Mouse (Mus musculus): ENCODE data around the gene Sync. TPM values are rescaled to one million over a fixed set of nuclear protein-coding genes. Genes with fewer than 3 reads are reported as not detected.

Gene Sync
- total RNA-seq, 4 experiments from 2014 or later: 0.73 to 2.5 (median 1.1) TPM

Small RNA genes lying within 50 kb of the gene (microRNA-seq; reads per million reads assigned to microRNA genes)
- gene Gm22994: 0 reads per million in 2 experiments

Other genes starting within 250 kb of the Sync start
- gene Rnf19b, start 229.3 kb upstream of the Sync start, total RNA-seq (2022): 10 to 100 TPM; 26.0 to 29.3 (median 28.3) TPM
- not detected for gene Tmem54, start 182.1 kb upstream of the Sync start, total RNA-seq (2022)
- 1 to 10 TPM; 2.1 to 4.9 (median 3.6) TPM for gene Hpca, start 165.6 kb upstream of the Sync start, total RNA-seq (2022)
- gene Fndc5, start 150.6 kb upstream of the Sync start, total RNA-seq (2022): 1 to 10 TPM; 3.7 to 6.3 (median 4.7) TPM
- gene S100pbp, start 97.9 kb upstream of the Sync start, total RNA-seq (2022): 10 to 100 TPM; 21.7 to 31.7 (median 25.4) TPM
- gene Yars, start 97.9 kb upstream of the Sync start, total RNA-seq (2022): 100 to 1,000 TPM in 1 of 4 experiments, 10 to 100 TPM in 3; 83.3 to 108 (median 89.0) TPM
- 10 to 100 TPM; 23.9 to 44.8 (median 34.4) TPM for gene C77080, start 26.2 kb upstream of the Sync start, total RNA-seq (2022)
- 100 to 1,000 TPM; 122 to 167 (median 155) TPM for gene Rbbp4, start 47.8 kb downstream of the Sync start, total RNA-seq (2022)
- 10 to 100 TPM; 50.9 to 62.1 (median 56.6) TPM for gene Zbtb8os, start 48.1 kb downstream of the Sync start, total RNA-seq (2022)
- 1 to 10 TPM; 4.7 to 7.8 (median 5.2) TPM for gene Zbtb8a, start 90.5 kb downstream of the Sync start, total RNA-seq (2022)
- under 1 TPM; 0.09 to 0.65 (median 0.34) TPM for gene Zbtb8b, start 153.2 kb downstream of the Sync start, total RNA-seq (2022)
- gene Bsdc1, start 174.0 kb downstream of the Sync start, total RNA-seq (2022): 10 to 100 TPM; 73.0 to 83.5 (median 80.3) TPM
- not detected for gene Tssk3, start 203.4 kb downstream of the Sync start, total RNA-seq (2022)
- 1 to 10 TPM in 1 of 4 experiments, not detected in 3; 1.2 TPM for gene Fam229a, start 203.6 kb downstream of the Sync start, total RNA-seq (2022)
- 10 to 100 TPM; 36.0 to 48.0 (median 43.9) TPM for gene Marcksl1, start 226.0 kb downstream of the Sync start, total RNA-seq (2022)